Mouse (Mus musculus) bone marrow, adult 2 months (tissue): ENCODE measurements at regions not wholly inside any gene's neighbourhood (a gene's known extent, or its start where the extent isn't known, plus 50 kb on each side); places are given as distances from the start of the nearest gene placed in this dataset.

Experiments used
- CTCF ChIP-seq: fragments of 200-500 bp; IDR thresholded peaks from 2 replicates; pipeline ENCODE4 v1.5.1; 2011; ENCODE audit warnings: low read length, control low read depth; ENCODE audit not compliant: control insufficient read depth, insufficient read depth
- POLR2A ChIP-seq: fragments of 200-500 bp; IDR thresholded peaks from 2 replicates; pipeline ENCODE4 v1.6.1; 2011; ENCODE audit warnings: low read depth, mild to moderate bottlenecking, control low read depth, low read length, borderline replicate concordance; ENCODE audit not compliant: control insufficient read depth

- TF ChIP-seq CTCF: no peak
- no peak for TF ChIP-seq POLR2A
Measured at GRCm38 (mm10) chr3:41239246-41239645, 156.4 kb upstream of the Pgrmc2 start.
